In the genomic region with DNA sequence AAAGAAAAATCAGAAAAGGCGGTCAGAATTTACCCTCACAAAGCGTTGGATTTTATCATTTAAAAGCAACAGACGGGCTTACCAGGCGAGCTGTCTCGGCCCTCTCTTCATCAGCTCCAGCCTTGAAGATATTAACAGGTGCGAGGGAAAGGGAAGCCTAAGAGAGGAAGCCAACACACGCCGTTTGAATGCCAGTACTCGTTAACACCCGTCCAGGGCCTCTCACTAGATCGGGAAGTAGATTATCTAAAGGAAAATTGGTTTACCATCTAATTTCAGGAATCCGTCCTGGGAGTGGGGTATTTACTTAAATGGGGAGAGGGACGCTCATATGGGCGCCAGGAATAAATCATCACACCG, we compare ENCODE assay signal across 1 mouse cellular context.
A peak's percentile ranks its signal among the peaks of the same experiment; 100 is the strongest.
TF ChIP-seq lines count a peak whose summit lies in the region.

No protein-coding gene starts in this region.

TF ChIP-seq in MEL, 35 proteins besides CTCF, POLR2A, EP300 and RAD21 (continued from another document):
- TF ChIP-seq GATA1 (IDR thresholded peaks at IDR 0.05; ENCODE audit: low read depth, low read length) (peak; percentile 79), USF1 (IDR thresholded peaks at IDR 0.05; ENCODE audit: low read depth, low read length) (no peak), HCFC1 (IDR thresholded peaks at IDR 0.05; ENCODE audit: low read depth, low read length) (peak; percentile 26; the same call in 1 of the 2 replicates), MAX (IDR thresholded peaks at IDR 0.05; ENCODE audit: low read length) (peak; percentile 57; the same call in 1 of the 2 replicates), SIN3A (IDR thresholded peaks at IDR 0.05; ENCODE audit: low read length) (peak; percentile 85), SMC3 (IDR thresholded peaks at IDR 0.05; ENCODE audit: low read depth, low read length) (no peak), MXI1 (IDR thresholded peaks at IDR 0.05; ENCODE audit: low read depth, low read length) (peak; percentile 72), UBTF (IDR thresholded peaks at IDR 0.05; ENCODE audit: borderline replicate concordance, insufficient read depth, low read depth, low read length) (0 out of 2 replicates have a peak, but pooled peaks have one; percentile 1), POLR2AphosphoS2 (IDR thresholded peaks at IDR 0.05; ENCODE audit: low read length) (no peak; the same call in 1 of the 2 replicates), TCF12 (IDR thresholded peaks at IDR 0.05; ENCODE audit: low read depth, low read length) (peak; percentile 51; the same call in 1 of the 2 replicates)
